Mouse (Mus musculus) E14TG2a.4 (cell line): ENCODE measurements at regions not wholly inside any gene's neighbourhood (a gene's known extent, or its start where the extent isn't known, plus 50 kb on each side); places are given as distances from the start of the nearest gene placed in this dataset.

Source experiments
- CTCF ChIP-seq: conservative IDR thresholded peaks from 2 replicates; pipeline ENCODE4 v1.5.1; 2014; ENCODE audit warnings: low read length
- POU5F1 ChIP-seq: IDR thresholded peaks from 2 replicates; pipeline ENCODE4 v1.6.1; 2014; ENCODE audit warnings: low read length, borderline replicate concordance

DNA sequence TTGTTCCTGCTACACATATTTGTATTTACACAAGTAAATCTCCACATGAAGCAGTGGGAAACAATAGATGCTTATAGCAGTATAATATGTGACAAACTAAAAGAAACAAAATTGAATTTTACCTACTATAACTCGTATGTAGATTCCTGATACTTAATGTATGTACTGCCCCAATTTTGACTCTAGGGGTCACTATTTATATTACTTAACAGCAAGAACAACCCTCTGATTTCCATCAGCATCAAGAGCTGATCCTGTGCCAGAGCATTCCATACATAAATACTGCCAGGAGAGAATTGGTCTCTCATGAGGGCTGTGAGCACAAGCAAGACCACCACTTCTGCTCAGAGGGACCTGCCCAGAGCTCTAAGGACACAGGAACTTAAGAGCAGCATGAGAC is 178.7 kb upstream of the Gm10750 start:
- TF ChIP-seq CTCF: peak; percentile 47
- TF ChIP-seq POU5F1: no peak
